In genomic region chr5:81474681-81475080, GRCm38 (mm10) we compare ENCODE assay signal across 21 mouse cellular contexts.
DNase-seq lines count a peak whose midpoint lies in the region; ATAC-seq and TF ChIP-seq lines count a peak whose summit lies in the region.
"Had no signal": no experiment of that assay in that cellular context is flagged by ENCODE, and none has a peak within 500 bp of the region (broad histone marks: within the 10 kb centered on the region; RNA-seq: fewer than 3 reads in every experiment).

No protein-coding gene starts in this region.

- H3K27me3 ChIP-seq in heart, embryonic 11.5 days (ENCODE audit: control insufficient read depth, insufficient read depth, low read length) = no peaks in the 10 kb centered on the region
- H3K27me3 ChIP-seq in kidney, postnatal 0 days (ENCODE audit: insufficient read depth, low read length) = no peaks in the 10 kb centered on the region
- H3K27me3 ChIP-seq in kidney, embryonic 14.5 days (ENCODE audit: control insufficient read depth, insufficient read depth, low read length) = no peaks in the 10 kb centered on the region
- H3K27me3 ChIP-seq: hindbrain, embryonic 13.5 days; limb, embryonic 13.5 days; liver, embryonic 15.5 days had no signal

- no peaks in the 10 kb centered on the region for H3K36me3 ChIP-seq in heart, embryonic 11.5 days (ENCODE audit: control insufficient read depth, insufficient read depth, low read length)
- no peaks in the 10 kb centered on the region for H3K36me3 ChIP-seq in kidney, postnatal 0 days (ENCODE audit: insufficient read depth, low read length)
- H3K36me3 ChIP-seq in kidney, embryonic 14.5 days (ENCODE audit: control insufficient read depth, insufficient read depth, low read length) = no peaks in the 10 kb centered on the region
- H3K36me3 ChIP-seq: hindbrain, embryonic 13.5 days; limb, embryonic 13.5 days; liver, embryonic 15.5 days had no signal

- H3K4me1 ChIP-seq in heart, embryonic 11.5 days (ENCODE audit: control insufficient read depth, insufficient read depth, low read length) = peaks cover 3% of the 10 kb centered on the region; the same call in 1 of the 2 replicates
- no peaks in the 10 kb centered on the region for H3K4me1 ChIP-seq in kidney, postnatal 0 days (replicated peaks; ENCODE audit: insufficient read depth, low read length)
- H3K4me1 ChIP-seq in kidney, embryonic 14.5 days (ENCODE audit: control insufficient read depth, insufficient read depth, low read length) = 0 out of 2 replicates have a peak, but pooled peaks cover 8% of the 10 kb centered on the region
- H3K4me1 ChIP-seq: hindbrain, embryonic 13.5 days; liver, embryonic 15.5 days had no signal

- TF ChIP-seq CTCF in kidney, postnatal 0 days (IDR thresholded peaks at IDR 0.05; ENCODE audit: low read depth) = no peak

- peak; percentile 18 to 24 for DNase-seq in heart, adult 18-20 months
- DNase-seq in kidney, postnatal 0 days (ENCODE audit: low spot score) = peak; percentile 57
- peak; percentile 2 for DNase-seq in lung, postnatal 10 days
- no peak for DNase-seq in lung, postnatal 25 days (ENCODE audit: low spot score)
- peak; percentile 47 for DNase-seq in fibroblast of lung, adult 2 months (ENCODE audit: low read depth)
- DNase-seq: cerebellum, adult 11 months; cerebellum, adult 9-11 months; forebrain, postnatal 0 days; gastrocnemius, postnatal 14 days; heart, adult 2 months; layer of hippocampus, postnatal 36 days; right cerebral cortex, postnatal 14 days; spleen, adult 18-20 months had no signal

- H3K4me3 ChIP-seq in heart, embryonic 11.5 days (ENCODE audit: low read depth, low read length) = no peak overlapping the region
- H3K4me3 ChIP-seq in kidney, postnatal 0 days (replicated peaks; ENCODE audit: low read depth, low read length) = no peak overlapping the region
- H3K4me3 ChIP-seq in kidney, embryonic 14.5 days (ENCODE audit: low read length) = no peak overlapping the region
- H3K4me3 ChIP-seq: heart, adult 2 months; hindbrain, embryonic 13.5 days; layer of hippocampus, adult 2 months; limb, embryonic 13.5 days; liver, embryonic 15.5 days had no signal

- 55% methylated on average over 2 of the region's 2 CpGs for WGBS in heart, embryonic 11.5 days (ENCODE audit: insufficient replicate concordance)
- WGBS in kidney, postnatal 0 days = 65% methylated on average over 2 of the region's 2 CpGs
- 57% methylated on average over 2 of the region's 2 CpGs for WGBS in kidney, embryonic 14.5 days

- no peak overlapping the region for H3K9ac ChIP-seq in heart, embryonic 11.5 days (ENCODE audit: low read depth, low read length)
- H3K9ac ChIP-seq in kidney, postnatal 0 days (ENCODE audit: low read depth, low read length) = no peak overlapping the region
- H3K9ac ChIP-seq in kidney, embryonic 14.5 days (ENCODE audit: low read depth, low read length) = no peak overlapping the region
- H3K9ac ChIP-seq: forebrain, postnatal 0 days; hindbrain, embryonic 13.5 days; limb, embryonic 13.5 days; liver, embryonic 15.5 days had no signal

- no peak overlapping the region for H3K4me2 ChIP-seq in heart, embryonic 11.5 days
- no peak overlapping the region for H3K4me2 ChIP-seq in kidney, postnatal 0 days (ENCODE audit: low read length)
- H3K4me2 ChIP-seq in kidney, embryonic 14.5 days (replicated peaks; ENCODE audit: low read depth, low read length) = no peak overlapping the region
- H3K4me2 ChIP-seq: hindbrain, embryonic 13.5 days; limb, embryonic 13.5 days; liver, embryonic 15.5 days; midbrain, embryonic 11.5 days had no signal

- no peaks in the 10 kb centered on the region for H3K9me3 ChIP-seq in heart, embryonic 11.5 days (replicated peaks; ENCODE audit: control insufficient read depth, low read length)
- H3K9me3 ChIP-seq in kidney, postnatal 0 days (replicated peaks; ENCODE audit: low read length) = no peaks in the 10 kb centered on the region
- no peaks in the 10 kb centered on the region for H3K9me3 ChIP-seq in kidney, embryonic 14.5 days (ENCODE audit: control insufficient read depth, low read length)
- H3K9me3 ChIP-seq: hindbrain, embryonic 13.5 days; limb, embryonic 13.5 days; liver, embryonic 15.5 days had no signal

- no peak for ATAC-seq in heart, embryonic 11.5 days (replicated peaks; ENCODE audit: insufficient number of reproducible peaks, low FRiP score, low TSS enrichment)
- no peak for ATAC-seq in kidney, postnatal 0 days (replicated peaks; ENCODE audit: low FRiP score, low read depth)
- ATAC-seq in kidney, embryonic 14.5 days (ENCODE audit: low FRiP score, low TSS enrichment) = no peak
- no peak for ATAC-seq in CD4-positive, CD25-positive, alpha-beta regulatory T cell, adult 4 months

- H3K27ac ChIP-seq in heart, embryonic 11.5 days (ENCODE audit: low read depth, low read length) = no peak overlapping the region
- no peak overlapping the region for H3K27ac ChIP-seq in kidney, postnatal 0 days
- no peak overlapping the region for H3K27ac ChIP-seq in kidney, embryonic 14.5 days (ENCODE audit: low read depth, low read length)
- H3K27ac ChIP-seq: heart, adult 2 months; hindbrain, embryonic 13.5 days; layer of hippocampus, adult 2 months; limb, embryonic 13.5 days; liver, embryonic 15.5 days had no signal
